Mouse (Mus musculus) lung, adult 18-20 months (tissue): ENCODE results near the gene Nsd1.
A peak's percentile ranks its signal among the peaks of the same experiment; 100 is the strongest.

Experiments
- DNase-seq, 2 experiments: peaks; one replicate each; pipeline ENCODE4 v3.0.0; 2022; ENCODE audit warnings: mixed read lengths in 2 of 2

Nsd1 gene

GRCm38 (mm10) chr13:55261521-55261920 is 51.9 kb downstream of the Nsd1 start:
- DNase-seq, result no peak

- DNase-seq, result no peak
Observed at GRCm38 (mm10) chr13:55262096-55262495, 52.5 kb downstream of the Nsd1 start.

- no peak for DNase-seq
Observed at GRCm38 (mm10) chr13:55277203-55277602, 67.6 kb downstream of the Nsd1 start.

GRCm38 (mm10) chr13:55277646-55278045 is 68.1 kb downstream of the Nsd1 start:
- no peak for DNase-seq

- DNase-seq, result no peak
Observed at GRCm38 (mm10) chr13:55288854-55289253, 79.3 kb downstream of the Nsd1 start.

- DNase-seq, result no peak
Observed at GRCm38 (mm10) chr13:55296760-55297159, 87.2 kb downstream of the Nsd1 start.

GRCm38 (mm10) chr13:55300913-55301312 is 91.3 kb downstream of the Nsd1 start:
- no peak for DNase-seq

GRCm38 (mm10) chr13:55312028-55312630 is 102.5 kb downstream of the Nsd1 start:
- no peak for DNase-seq

GRCm38 (mm10) chr13:55313051-55313450 is 103.5 kb downstream of the Nsd1 start:
- DNase-seq, result no peak

- no peak for DNase-seq
Observed at GRCm38 (mm10) chr13:55314891-55315412, 105.4 kb downstream of the Nsd1 start.

GRCm38 (mm10) chr13:55318351-55318750 is 108.8 kb downstream of the Nsd1 start:
- no peak for DNase-seq

GRCm38 (mm10) chr13:55319931-55320533 is 110.5 kb downstream of the Nsd1 start, which contains the start of gene Prelid1:
TSS of gene Prelid1 (plus strand) at chr13:55320500.
- DNase-seq, result peak; percentile 26 to 33

- peak; percentile 85 to 89 for DNase-seq
Observed at GRCm38 (mm10) chr13:55321434-55322129, 112.0 kb downstream of the Nsd1 start, which contains the start of gene Rab24. TSS of gene Rab24 (minus strand) at chr13:55321946.

GRCm38 (mm10) chr13:55322130-55322825 is 112.7 kb downstream of the Nsd1 start:
- peak; percentile 31 to 39 for DNase-seq

- DNase-seq, result no peak
Observed at GRCm38 (mm10) chr13:55325596-55325995, 116.0 kb downstream of the Nsd1 start.

- no peak for DNase-seq
Observed at GRCm38 (mm10) chr13:55327169-55327568, 117.6 kb downstream of the Nsd1 start.

GRCm38 (mm10) chr13:55327633-55328032 is 118.1 kb downstream of the Nsd1 start:
- peak; percentile 87 to 89 for DNase-seq

- DNase-seq, result no peak
Observed at GRCm38 (mm10) chr13:55328171-55328570, 118.6 kb downstream of the Nsd1 start.

GRCm38 (mm10) chr13:55328641-55329040 is 119.1 kb downstream of the Nsd1 start:
- DNase-seq, result no peak

GRCm38 (mm10) chr13:55329109-55329682 is 119.6 kb downstream of the Nsd1 start:
- no peak for DNase-seq

- DNase-seq, result peak; percentile 78 to 80
Observed at GRCm38 (mm10) chr13:55329683-55330566, 120.3 kb downstream of the Nsd1 start, which contains the start of gene Mxd3. TSS of gene Mxd3 (minus strand) at chr13:55329823.
